Mouse (Mus musculus) inflammation-experienced regulatory T-cells, adult 16 weeks (primary cell): ENCODE measurements around the gene Mrpl52. TPM values are rescaled to one million over a fixed set of nuclear protein-coding genes. Genes with fewer than 3 reads are reported as not detected.

Source experiments
- polyA plus RNA-seq: library from polyadenylated mRNA; unstranded; fragments of 100-300 nt; shearing (Covaris generic); gene quantifications from one replicate; pipeline ENCODE4 v1.2.1, GENCODE M21; 2017

The Mrpl52 gene
- polyA plus RNA-seq: 229 TPM

DNA sequence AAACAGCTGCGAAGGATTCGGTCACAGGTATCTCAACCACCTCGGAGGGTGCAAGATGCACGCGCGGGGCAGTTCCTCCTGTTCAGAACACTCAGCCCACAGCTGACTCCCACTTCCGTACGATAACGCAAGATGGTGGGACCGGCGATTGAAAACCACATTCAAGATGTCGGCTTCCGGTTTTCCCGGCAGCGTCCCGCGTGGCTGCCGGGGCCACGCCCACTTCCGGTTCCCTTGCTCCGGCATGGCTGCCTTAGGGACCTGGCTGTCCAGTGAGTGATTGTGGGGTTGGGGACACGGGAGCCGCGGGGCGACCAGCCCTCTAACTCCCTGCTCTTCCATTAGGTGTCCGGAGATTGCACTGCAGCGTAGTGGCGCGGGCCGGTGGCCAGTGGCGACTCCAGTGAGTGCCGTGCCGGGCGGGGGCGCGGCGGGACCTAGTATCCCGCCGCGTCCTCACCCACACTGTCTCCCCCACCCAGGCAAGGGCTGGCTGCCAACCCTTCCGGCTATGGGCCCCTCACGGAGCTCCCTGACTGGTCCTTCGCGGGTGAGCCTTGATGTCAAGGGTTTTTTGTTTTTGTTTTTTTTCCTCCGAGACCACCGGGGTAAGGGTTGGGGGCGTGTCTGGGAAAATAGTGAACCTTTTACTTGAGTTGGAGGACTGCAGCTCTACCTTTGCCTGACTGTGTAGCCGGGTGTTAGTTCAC lies at the start of gene Mrpl52:
Mrpl52 (plus strand) TSS at position 221 of the 710 bp plus-strand sequence.

DNA sequence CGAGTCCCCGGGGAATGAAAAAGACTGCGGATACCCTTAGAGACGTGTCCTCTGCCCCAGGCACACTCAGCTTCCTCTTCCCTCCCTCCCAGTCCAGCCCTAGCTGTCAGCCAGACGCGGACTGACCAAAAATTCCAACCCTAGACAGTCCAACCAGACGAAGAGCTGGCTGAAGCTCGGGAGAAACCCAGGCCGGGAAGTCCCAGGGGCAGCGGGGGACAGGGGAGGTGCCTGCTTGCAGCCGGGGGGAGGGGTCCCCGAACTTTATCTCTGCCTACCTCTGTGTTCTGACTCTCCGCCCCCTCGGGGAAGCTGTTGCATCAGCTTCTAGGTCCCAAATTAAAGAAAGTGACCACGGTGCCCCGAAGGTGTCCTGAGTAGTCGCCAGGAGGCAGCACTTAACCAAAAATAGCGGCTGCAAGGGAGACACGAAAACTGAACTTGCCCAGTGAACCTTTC lies 9.1 kb upstream of the Mrpl52 start, which contains the start of gene Slc7a7:
Slc7a7 (minus strand) TSS at position 158 of the 459 bp plus-strand sequence.

DNA sequence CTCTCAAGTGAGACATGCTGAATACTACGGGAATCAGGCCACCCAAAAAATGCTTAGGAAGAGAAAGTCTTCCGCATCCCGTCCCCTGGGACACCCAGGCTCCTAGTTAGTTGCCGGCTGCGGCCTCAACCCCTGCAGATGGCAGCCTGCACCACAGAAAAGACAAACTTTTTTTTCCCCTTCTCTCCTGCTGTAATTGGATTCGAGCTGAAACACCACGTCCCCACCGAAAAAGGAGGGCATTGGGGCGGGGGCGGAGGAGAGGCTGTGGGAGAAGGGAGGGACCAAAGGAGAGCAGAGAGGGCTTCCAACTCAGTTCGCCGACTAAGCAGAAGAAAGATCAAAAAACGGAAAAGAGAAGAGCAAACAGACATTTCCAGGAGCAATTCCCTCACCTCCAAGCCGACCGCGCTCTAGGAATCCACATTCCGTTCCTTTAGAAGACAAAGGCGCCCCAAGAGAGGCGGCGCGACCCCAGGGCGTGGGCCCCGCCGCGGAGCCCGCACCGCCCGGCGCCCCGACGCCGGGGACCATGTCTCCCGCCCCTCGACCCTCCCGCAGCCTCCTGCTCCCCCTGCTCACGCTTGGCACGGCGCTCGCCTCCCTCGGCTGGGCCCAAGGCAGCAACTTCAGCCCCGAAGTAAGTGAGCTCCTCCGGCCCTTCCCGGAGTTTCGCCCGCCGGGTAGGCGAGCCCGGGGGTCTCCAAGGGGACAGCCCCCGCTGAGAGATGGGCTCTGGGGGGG lies 4.8 kb downstream of the Mrpl52 start, which contains the start of gene Mmp14:
Mmp14 (plus strand) TSS at position 279 of the 744 bp plus-strand sequence.

DNA sequence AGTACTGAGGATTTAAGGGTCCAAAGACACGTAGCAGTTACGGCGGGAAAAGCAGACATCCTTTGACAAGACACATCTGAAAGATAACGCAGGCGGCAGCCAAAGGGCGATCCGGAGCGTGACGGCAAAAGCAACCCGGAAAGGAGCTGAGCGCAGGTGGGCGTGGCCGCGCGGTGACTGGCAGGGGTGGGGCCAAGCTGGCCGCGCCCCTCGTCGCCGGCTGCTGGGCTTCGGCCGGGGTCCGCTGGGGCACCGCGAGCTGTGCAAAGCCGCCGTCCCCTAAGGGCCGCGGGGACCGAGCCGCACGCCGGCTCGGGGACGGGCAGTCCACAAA lies 37.2 kb downstream of the Mrpl52 start, which contains the start of gene Lrp10:
Lrp10 (plus strand) TSS at position 179 of the 334 bp plus-strand sequence.

GRCm38 (mm10) chr14:54475941-54476844 lies 49.5 kb downstream of the Mrpl52 start, which contains the start of gene Rem2:
TSS of gene Rem2 (plus strand) at chr14:54476100.

Other genes starting within 250 kb of the Mrpl52 start
- gene Dad1, start 172.8 kb upstream of the Mrpl52 start, polyA plus RNA-seq: 503 TPM
- gene Abhd4, start 172.7 kb upstream of the Mrpl52 start, polyA plus RNA-seq: 41.0 TPM
- 0.11 TPM for gene Olfr49, start 142.0 kb upstream of the Mrpl52 start, polyA plus RNA-seq
- gene Oxa1l, start 66.1 kb upstream of the Mrpl52 start, polyA plus RNA-seq: 66.1 TPM
- 2.7 TPM for gene Slc7a7, start 9.1 kb upstream of the Mrpl52 start, polyA plus RNA-seq
- 1.9 TPM for gene Mmp14, start 4.7 kb downstream of the Mrpl52 start, polyA plus RNA-seq
- 89.5 TPM for gene Lrp10, start 37.2 kb downstream of the Mrpl52 start, polyA plus RNA-seq
- gene Rem2, start 49.2 kb downstream of the Mrpl52 start, polyA plus RNA-seq: 0.95 TPM
- gene Prmt5, start 90.6 kb downstream of the Mrpl52 start, polyA plus RNA-seq: 51.3 TPM
- gene Haus4, start 127.7 kb downstream of the Mrpl52 start, polyA plus RNA-seq: 29.7 TPM
- 0.26 TPM for gene Ajuba, start 150.6 kb downstream of the Mrpl52 start, polyA plus RNA-seq
- gene 4931414P19Rik, start 179.1 kb downstream of the Mrpl52 start, polyA plus RNA-seq: 5.6 TPM
- gene Psmb5, start 191.1 kb downstream of the Mrpl52 start, polyA plus RNA-seq: 235 TPM
- gene Psmb11, start 194.5 kb downstream of the Mrpl52 start, polyA plus RNA-seq: not detected
- not detected for gene Gm17606, start 214.0 kb downstream of the Mrpl52 start, polyA plus RNA-seq
- gene Cdh24, start 214.5 kb downstream of the Mrpl52 start, polyA plus RNA-seq: 0.68 TPM